ENCODE assay signal across 14 mouse cellular contexts in genomic region chr11:100722493-100723028, GRCm38 (mm10). TPM values are rescaled to one million over a fixed set of nuclear protein-coding genes. Genes with fewer than 3 reads are reported as not detected.
A peak's percentile ranks its signal among the peaks of the same experiment; 100 is the strongest.
DNase-seq lines count a peak whose midpoint lies in the region; ATAC-seq and TF ChIP-seq lines count a peak whose summit lies in the region.
"Had no signal": no experiment of that assay in that cellular context is flagged by ENCODE, and none has a peak within 500 bp of the region (broad histone marks: within the 10 kb centered on the region; RNA-seq: fewer than 3 reads in every experiment).

No protein-coding gene starts in this region.

- no peak for TF ChIP-seq POLR2A in MEL (IDR thresholded peaks at IDR 0.05; ENCODE audit: control insufficient read depth in 1 of 2, insufficient read depth in 1 of 2, low read depth in 1 of 2, low read length in 2 of 2, poor library complexity in 1 of 2)

- no peak overlapping the region for H3K9ac ChIP-seq in kidney, embryonic 14.5 days (ENCODE audit: low read depth, low read length)
- peak overlapping the region; percentile 32 for H3K9ac ChIP-seq in MEL (ENCODE audit: control insufficient read depth, low read depth, low read length, poor library complexity, severe bottlenecking)
- no peak overlapping the region for H3K9ac ChIP-seq in forebrain, embryonic 13.5 days

- no peaks in the 10 kb centered on the region for H3K9me3 ChIP-seq in kidney, embryonic 14.5 days (ENCODE audit: control insufficient read depth, low read length)
- no peaks in the 10 kb centered on the region for H3K9me3 ChIP-seq in MEL (replicated peaks; ENCODE audit: insufficient read depth, low read length)
- H3K9me3 ChIP-seq in limb, embryonic 10.5 days (replicated peaks) = no peaks in the 10 kb centered on the region
- no peaks in the 10 kb centered on the region for H3K9me3 ChIP-seq in forebrain, embryonic 13.5 days (replicated peaks)
- H3K9me3 ChIP-seq: neural tube, embryonic 13.5 days had no signal

- peaks cover 57% of the 10 kb centered on the region for H3K79me2 ChIP-seq in MEL (ENCODE audit: control insufficient read depth, insufficient read depth, low read length, poor library complexity)

- no peak for TF ChIP-seq RAD21 in MEL (IDR thresholded peaks at IDR 0.05; ENCODE audit: low read depth, low read length)

- H3K36me3 ChIP-seq in kidney, embryonic 14.5 days (ENCODE audit: control insufficient read depth, insufficient read depth, low read length) = peaks cover 20% of the 10 kb centered on the region
- H3K36me3 ChIP-seq in MEL (ENCODE audit: control insufficient read depth in 1 of 2, insufficient read depth in 2 of 2, low read length in 2 of 2) = peaks cover 18 to 62% of the 10 kb centered on the region in 2 experiments
- H3K36me3 ChIP-seq in limb, embryonic 10.5 days = peaks cover 32% of the 10 kb centered on the region
- peaks cover 24% of the 10 kb centered on the region for H3K36me3 ChIP-seq in forebrain, embryonic 13.5 days (ENCODE audit: poor library complexity, severe bottlenecking)

- H3K4me1 ChIP-seq in kidney, embryonic 14.5 days (ENCODE audit: control insufficient read depth, insufficient read depth, low read length) = peaks cover 17% of the 10 kb centered on the region
- peaks cover 42 to 55% of the 10 kb centered on the region in 2 experiments for H3K4me1 ChIP-seq in MEL (ENCODE audit: control insufficient read depth in 1 of 2, insufficient read depth in 2 of 2, low read length in 2 of 2)
- H3K4me1 ChIP-seq in limb, embryonic 10.5 days = peaks cover 34% of the 10 kb centered on the region
- peaks cover 19% of the 10 kb centered on the region for H3K4me1 ChIP-seq in forebrain, embryonic 13.5 days

- ATAC-seq in kidney, embryonic 14.5 days (ENCODE audit: low FRiP score, low TSS enrichment) = no peak
- 0 out of 2 replicates have a peak, but pooled peaks have one; percentile 1 for ATAC-seq in erythroblast, adult 5-6 weeks (replicated peaks; ENCODE audit: low FRiP score, poor library complexity, severe bottlenecking)
- ATAC-seq in forebrain, embryonic 13.5 days = no peak

- TF ChIP-seq CTCF in MEL (IDR thresholded peaks at IDR 0.05 in 2 of 3, conservative IDR thresholded peaks at IDR 0.05 in 1 of 3; ENCODE audit: control insufficient read depth in 1 of 3, insufficient read depth in 1 of 3, low read depth in 2 of 3, low read length in 3 of 3, poor library complexity in 1 of 3, severe bottlenecking in 1 of 3) = no peak

- H3K27me3 ChIP-seq in kidney, embryonic 14.5 days (ENCODE audit: control insufficient read depth, insufficient read depth, low read length) = no peaks in the 10 kb centered on the region
- H3K27me3 ChIP-seq in MEL (ENCODE audit: control insufficient read depth in 1 of 2, insufficient read depth in 2 of 2, low read length in 2 of 2) = no peaks in the 10 kb centered on the region
- H3K27me3 ChIP-seq in limb, embryonic 10.5 days (ENCODE audit: low read depth, poor library complexity, severe bottlenecking) = no peaks in the 10 kb centered on the region
- no peaks in the 10 kb centered on the region for H3K27me3 ChIP-seq in forebrain, embryonic 13.5 days
- H3K27me3 ChIP-seq: neural tube, embryonic 13.5 days had no signal

- no peak for TF ChIP-seq EP300 in MEL (IDR thresholded peaks at IDR 0.05; ENCODE audit: low read depth in 1 of 2, low read length in 2 of 2)

- WGBS in kidney, embryonic 14.5 days = 38% methylated on average over 2 of the region's 2 CpGs
- 66% methylated on average over 2 of the region's 2 CpGs for WGBS in limb, embryonic 10.5 days
- 62% methylated on average over 2 of the region's 2 CpGs for WGBS in forebrain, embryonic 13.5 days

- H3K4me2 ChIP-seq in kidney, embryonic 14.5 days (replicated peaks; ENCODE audit: low read depth, low read length) = no peak overlapping the region
- no peak overlapping the region for H3K4me2 ChIP-seq in forebrain, embryonic 13.5 days
- H3K4me2 ChIP-seq: neural tube, embryonic 13.5 days had no signal

- peak; percentile 50 for DNase-seq in kidney, adult 18-20 months
- no peak for DNase-seq in MEL (ENCODE audit: low read depth, low spot score)
- no peak for DNase-seq in limb, embryonic 10.5 days (ENCODE audit: low spot score)
- DNase-seq in T-cell, adult 2 months (ENCODE audit: low spot score) = no peak
- DNase-seq in ovary, postnatal 10 days (ENCODE audit: low spot score) = no peak
- DNase-seq: adrenal gland, postnatal 25 days; embryo, embryonic 11 days; lung, postnatal 4 days had no signal

- no peak overlapping the region for H3K27ac ChIP-seq in kidney, embryonic 14.5 days (ENCODE audit: low read depth, low read length)
- peak overlapping the region; percentile 87 for H3K27ac ChIP-seq in MEL (ENCODE audit: control insufficient read depth, low read depth, low read length)
- H3K27ac ChIP-seq in limb, embryonic 10.5 days = peak overlapping the region; percentile 19; the same call in 1 of the 2 replicates
- no peak overlapping the region for H3K27ac ChIP-seq in forebrain, embryonic 13.5 days

- H3K4me3 ChIP-seq in kidney, embryonic 14.5 days (ENCODE audit: low read length) = no peak overlapping the region
- H3K4me3 ChIP-seq in MEL (ENCODE audit: control insufficient read depth in 1 of 2, insufficient read depth in 1 of 2, low read depth in 2 of 2, low read length in 2 of 2) = no peak overlapping the region
- H3K4me3 ChIP-seq in limb, embryonic 10.5 days = no peak overlapping the region
- no peak overlapping the region for H3K4me3 ChIP-seq in forebrain, embryonic 13.5 days
- H3K4me3 ChIP-seq: neural tube, embryonic 13.5 days had no signal

TF ChIP-seq in MEL, 35 proteins besides CTCF, POLR2A, EP300 and RAD21:
- TF ChIP-seq USF1 (IDR thresholded peaks at IDR 0.05; ENCODE audit: low read depth, low read length) (0 out of 2 replicates have a peak, but pooled peaks have one; percentile 23), GATA1 (IDR thresholded peaks at IDR 0.05; ENCODE audit: low read depth, low read length) (no peak)
TF ChIP-seq in MEL: peak in this region for 1.

RNA-seq across cellular contexts. Expression of gene Hspb9, which starts 8.9 kb away (rescaled TPM):
- polyA plus RNA-seq in kidney, embryonic 14.5 days (2014; fragmentation: Nextera tagmentation; extraction: Ambion mirVana) = 0.47 TPM in 1 of 2 replicates, not detected in the other
- 0.49 and 0.73 TPM in 2 replicates for total RNA-seq in MEL (2012; rRNA removed)
- polyA plus RNA-seq in MEL (2012; ENCODE audit: insufficient read depth in 1 of 2, insufficient read length in 2 of 2, low read depth in 1 of 2, low replicate concordance in 2 of 2, missing spikeins in 1 of 2) = 1 to 10 TPM in 1 of 2 experiments, not detected in 1; 2.1 TPM
- total RNA-seq in erythroblast, adult 5-6 weeks (2015; ENCODE audit: low replicate concordance) = not detected in 2 replicates
- total RNA-seq in erythroblast, adult 5-6 weeks (2017; ENCODE audit: low replicate concordance) = not detected in 2 replicates
- 0.31 and 0.56 TPM in 2 replicates for polyA plus RNA-seq in limb, embryonic 10.5 days (2016; fragmentation: Nextera tagmentation; extraction: Ambion mirVana)
- polyA plus RNA-seq in forebrain, embryonic 13.5 days (2015; fragmentation: Nextera tagmentation; extraction: Ambion mirVana) = not detected in 2 replicates
- total RNA-seq: adrenal gland, postnatal 25 days; layer of hippocampus, adult 18-20 months had no signal
- polyA plus RNA-seq: frontal cortex, adult 2 months had no signal

RNA-seq across cellular contexts. Expression of gene Kat2a, which starts 10.3 kb away (rescaled TPM):
- polyA plus RNA-seq in kidney, embryonic 14.5 days (2014; fragmentation: Nextera tagmentation; extraction: Ambion mirVana) = 44.3 and 74.5 TPM in 2 replicates
- total RNA-seq in MEL (2012; rRNA removed) = 57.9 and 59.6 TPM in 2 replicates
- 100 to 1,000 TPM in 1 of 2 experiments, 10 to 100 TPM in 1; 63.7 to 143 TPM for polyA plus RNA-seq in MEL (2012; ENCODE audit: insufficient read depth in 1 of 2, insufficient read length in 2 of 2, low read depth in 1 of 2, low replicate concordance in 2 of 2, missing spikeins in 1 of 2)
- 6.0 and 10.9 TPM in 2 replicates for total RNA-seq in erythroblast, adult 5-6 weeks (2015; ENCODE audit: low replicate concordance)
- 3.1 and 6.6 TPM in 2 replicates for total RNA-seq in erythroblast, adult 5-6 weeks (2017; ENCODE audit: low replicate concordance)
- polyA plus RNA-seq in limb, embryonic 10.5 days (2016; fragmentation: Nextera tagmentation; extraction: Ambion mirVana) = 77.2 and 87.7 TPM in 2 replicates
- 41.6 and 48.7 TPM in 2 replicates for polyA plus RNA-seq in forebrain, embryonic 13.5 days (2015; fragmentation: Nextera tagmentation; extraction: Ambion mirVana)

RNA-seq across cellular contexts. Expression of gene Rab5c, which starts 15.5 kb away (rescaled TPM):
- polyA plus RNA-seq in kidney, embryonic 14.5 days (2014; fragmentation: Nextera tagmentation; extraction: Ambion mirVana) = 46.8 and 92.8 TPM in 2 replicates
- total RNA-seq in MEL (2012; rRNA removed) = 233 and 263 TPM in 2 replicates
- 100 to 1,000 TPM in 1 of 2 experiments, not detected in 1; 249 TPM for polyA plus RNA-seq in MEL (2012; ENCODE audit: insufficient read depth in 1 of 2, insufficient read length in 2 of 2, low read depth in 1 of 2, low replicate concordance in 2 of 2, missing spikeins in 1 of 2)
- total RNA-seq in erythroblast, adult 5-6 weeks (2015; ENCODE audit: low replicate concordance) = 61.4 and 79.7 TPM in 2 replicates
- 52.2 and 70.8 TPM in 2 replicates for total RNA-seq in erythroblast, adult 5-6 weeks (2017; ENCODE audit: low replicate concordance)
- 13.1 and 16.8 TPM in 2 replicates for polyA plus RNA-seq in limb, embryonic 10.5 days (2016; fragmentation: Nextera tagmentation; extraction: Ambion mirVana)
- polyA plus RNA-seq in forebrain, embryonic 13.5 days (2015; fragmentation: Nextera tagmentation; extraction: Ambion mirVana) = 22.7 and 23.1 TPM in 2 replicates

RNA-seq across cellular contexts. Expression of gene Dhx58, which starts 18.5 kb away (rescaled TPM):
- polyA plus RNA-seq in kidney, embryonic 14.5 days (2014; fragmentation: Nextera tagmentation; extraction: Ambion mirVana) = 3.2 TPM in 2 replicates
- 2.9 and 3.6 TPM in 2 replicates for total RNA-seq in MEL (2012; rRNA removed)
- 1 to 10 TPM in 1 of 2 experiments, not detected in 1; 3.9 TPM for polyA plus RNA-seq in MEL (2012; ENCODE audit: insufficient read depth in 1 of 2, insufficient read length in 2 of 2, low read depth in 1 of 2, low replicate concordance in 2 of 2, missing spikeins in 1 of 2)
- total RNA-seq in erythroblast, adult 5-6 weeks (2015; ENCODE audit: low replicate concordance) = 8.4 and 14.0 TPM in 2 replicates
- 8.8 and 22.0 TPM in 2 replicates for total RNA-seq in erythroblast, adult 5-6 weeks (2017; ENCODE audit: low replicate concordance)
- polyA plus RNA-seq in limb, embryonic 10.5 days (2016; fragmentation: Nextera tagmentation; extraction: Ambion mirVana) = 3.1 and 4.4 TPM in 2 replicates
- polyA plus RNA-seq in forebrain, embryonic 13.5 days (2015; fragmentation: Nextera tagmentation; extraction: Ambion mirVana) = 1.8 and 2.1 TPM in 2 replicates

RNA-seq across cellular contexts. Expression of gene Zfp385c, which starts 30.3 kb away (rescaled TPM):
- 0.40 and 0.50 TPM in 2 replicates for polyA plus RNA-seq in kidney, embryonic 14.5 days (2014; fragmentation: Nextera tagmentation; extraction: Ambion mirVana)
- 0.12 TPM in 1 of 2 replicates, not detected in the other for total RNA-seq in MEL (2012; rRNA removed)
- polyA plus RNA-seq in MEL (2012; ENCODE audit: insufficient read depth in 1 of 2, insufficient read length in 2 of 2, low read depth in 1 of 2, low replicate concordance in 2 of 2, missing spikeins in 1 of 2) = under 1 TPM in 1 of 2 experiments, not detected in 1; 0.15 TPM
- 0.63 TPM in 1 of 2 replicates, not detected in the other for total RNA-seq in erythroblast, adult 5-6 weeks (2015; ENCODE audit: low replicate concordance)
- total RNA-seq in erythroblast, adult 5-6 weeks (2017; ENCODE audit: low replicate concordance) = not detected in 2 replicates
- polyA plus RNA-seq in limb, embryonic 10.5 days (2016; fragmentation: Nextera tagmentation; extraction: Ambion mirVana) = 0.15 and 0.16 TPM in 2 replicates
- polyA plus RNA-seq in forebrain, embryonic 13.5 days (2015; fragmentation: Nextera tagmentation; extraction: Ambion mirVana) = 0.18 and 0.48 TPM in 2 replicates

Comparison
In these comparisons a context has a peak if more than half of its experiments do, and no peak if none do; other contexts are left out.
1. H3K27ac ChIP-seq: peak in MEL (single experiment) and limb, embryonic 10.5 days (single experiment); none in kidney, embryonic 14.5 days (single experiment) and forebrain, embryonic 13.5 days (single experiment).